Mouse (Mus musculus) brain, embryonic 14.5 days (tissue): ENCODE measurements around the gene Enoph1. TPM values are rescaled to one million over a fixed set of nuclear protein-coding genes. Genes with fewer than 3 reads are reported as not detected.

Experiments
- DNase-seq: peaks from one replicate; pipeline ENCODE4 v3.0.0-alpha.2; 2011; ENCODE audit warnings: low read depth
- CTCF ChIP-seq: fragments of 200-500 bp; IDR thresholded peaks from 2 replicates; pipeline ENCODE4 v1.5.1; 2012; ENCODE audit warnings: inconsistent platforms, mild to moderate bottlenecking, moderate library complexity, borderline replicate concordance; ENCODE audit not compliant: insufficient read depth, insufficient read length; ENCODE audit errors: extremely low read depth
- POLR2A ChIP-seq: fragments of 200-500 bp; IDR thresholded peaks from 2 replicates; pipeline ENCODE4 v1.6.1; 2012; ENCODE audit warnings: mild to moderate bottlenecking, inconsistent platforms, borderline replicate concordance; ENCODE audit not compliant: poor library complexity, insufficient read depth, insufficient read length, severe bottlenecking; ENCODE audit errors: extremely low read depth
- polyA plus RNA-seq: library from polyadenylated mRNA; depleted of rRNA; stranded (reverse); fragments of >200 nt; gene quantifications from 2 replicates; pipeline ENCODE4 v1.2.3, GENCODE M21; 2012

The Enoph1 gene
- polyA plus RNA-seq, 1 experiment = 57.5 TPM

DNA sequence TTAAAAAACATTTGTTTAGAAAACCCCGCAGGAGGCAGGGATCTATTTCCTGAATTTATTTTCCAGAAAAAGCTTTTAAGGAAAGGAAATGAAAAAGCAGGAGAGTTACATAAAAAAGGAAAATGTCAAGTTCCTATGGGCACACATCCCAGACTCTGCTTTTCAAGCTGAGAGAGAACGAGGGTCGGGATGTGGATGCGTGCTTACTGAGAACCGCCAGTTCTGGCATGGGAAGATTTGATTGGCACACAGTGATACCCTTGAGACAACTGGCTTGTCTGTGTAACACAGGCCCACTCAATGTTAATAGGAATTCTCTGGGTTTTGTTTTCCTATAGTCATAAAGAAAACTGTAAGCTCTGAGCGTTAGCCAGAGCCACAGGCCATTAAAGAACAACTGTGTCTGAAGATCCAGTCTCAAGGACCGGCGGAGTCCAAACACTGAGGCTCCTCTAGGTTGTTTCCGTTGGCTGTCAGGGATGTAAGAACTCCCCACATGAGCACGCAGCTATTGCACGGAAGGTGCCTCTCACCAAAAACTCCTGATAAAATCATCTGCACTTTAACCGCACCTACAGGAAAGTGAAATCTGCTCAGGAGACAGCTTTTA is 44.3 kb downstream of the Enoph1 start:
- DNase-seq = peak; percentile 84
- no peak for TF ChIP-seq CTCF
- no peak for TF ChIP-seq POLR2A

DNA sequence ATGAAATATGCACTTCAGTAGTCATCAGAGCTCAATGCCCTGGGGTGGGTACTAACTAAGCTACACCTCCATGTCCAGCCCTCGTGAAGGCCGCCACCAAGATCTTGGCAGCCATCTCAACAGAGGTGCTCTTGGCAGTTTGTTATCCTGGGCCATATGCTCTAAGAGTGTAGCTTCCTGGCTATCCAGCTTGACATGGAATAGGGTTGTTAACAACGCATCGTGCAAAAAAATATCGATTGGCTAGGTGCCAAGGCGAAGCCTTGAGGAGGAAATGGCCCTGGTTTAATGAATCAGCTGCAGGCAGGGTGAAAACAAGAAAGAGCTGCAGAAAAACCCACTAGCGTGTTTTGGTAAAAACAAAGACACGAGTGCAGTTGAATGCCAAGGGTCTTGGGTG is 45.3 kb downstream of the Enoph1 start:
- TF ChIP-seq POLR2A = no peak
- TF ChIP-seq CTCF = no peak
- DNase-seq = peak; percentile 89

DNA sequence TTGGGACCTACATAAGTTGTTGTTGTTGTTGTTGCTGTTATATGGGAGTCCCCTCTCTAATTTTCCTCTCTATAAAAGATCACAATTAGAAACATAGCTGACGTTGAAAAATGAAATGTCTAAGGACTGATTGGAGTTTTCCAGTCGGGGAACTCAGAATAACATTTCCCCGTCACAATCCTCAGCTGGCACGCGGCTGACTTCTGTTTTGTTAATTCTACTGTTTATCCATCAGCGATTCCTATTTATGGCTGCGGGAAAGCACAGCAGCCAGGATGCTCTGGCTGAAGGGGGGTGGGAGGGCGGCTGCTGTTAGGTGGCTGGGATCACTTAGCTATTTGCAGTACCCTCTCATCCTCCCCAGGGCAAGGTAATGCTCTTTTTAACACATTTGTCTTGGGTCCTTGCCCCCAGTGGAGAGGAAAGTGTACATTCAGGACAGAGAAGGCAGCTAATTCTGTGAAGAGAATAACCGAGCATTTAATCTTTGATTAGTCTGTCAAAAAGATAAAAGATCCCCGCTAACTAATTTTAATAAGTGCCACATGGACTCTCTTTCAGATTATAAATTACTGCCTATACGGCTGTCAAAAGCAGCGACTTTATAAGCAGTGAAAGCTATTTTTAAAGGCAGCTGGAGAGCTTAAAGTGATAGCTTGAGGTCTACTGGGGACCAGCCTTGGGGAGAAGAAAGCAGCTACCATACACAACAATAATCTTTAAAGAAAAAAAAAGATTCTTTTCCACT is 50.9 kb downstream of the Enoph1 start:
- TF ChIP-seq POLR2A = no peak
- TF ChIP-seq CTCF = no peak
- DNase-seq = peak; percentile 64

DNA sequence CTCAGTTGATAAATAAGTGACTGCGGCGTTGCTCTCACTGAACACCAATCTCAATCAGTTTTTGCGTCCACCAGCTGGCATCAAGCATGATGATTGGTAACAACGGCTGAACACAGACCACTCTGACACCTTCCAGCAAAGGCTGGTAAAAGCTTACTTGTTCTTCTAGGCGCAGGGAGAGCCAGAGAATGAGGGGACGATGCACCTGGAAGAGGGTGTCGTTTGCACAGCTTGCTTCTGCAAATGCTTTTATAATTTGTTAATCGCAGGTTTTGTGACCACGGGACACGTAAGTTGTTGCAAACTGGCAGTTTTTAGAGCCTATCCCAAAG is 51.4 kb downstream of the Enoph1 start:
- no peak for TF ChIP-seq CTCF
- TF ChIP-seq POLR2A = no peak
- DNase-seq = peak; percentile 80

DNA sequence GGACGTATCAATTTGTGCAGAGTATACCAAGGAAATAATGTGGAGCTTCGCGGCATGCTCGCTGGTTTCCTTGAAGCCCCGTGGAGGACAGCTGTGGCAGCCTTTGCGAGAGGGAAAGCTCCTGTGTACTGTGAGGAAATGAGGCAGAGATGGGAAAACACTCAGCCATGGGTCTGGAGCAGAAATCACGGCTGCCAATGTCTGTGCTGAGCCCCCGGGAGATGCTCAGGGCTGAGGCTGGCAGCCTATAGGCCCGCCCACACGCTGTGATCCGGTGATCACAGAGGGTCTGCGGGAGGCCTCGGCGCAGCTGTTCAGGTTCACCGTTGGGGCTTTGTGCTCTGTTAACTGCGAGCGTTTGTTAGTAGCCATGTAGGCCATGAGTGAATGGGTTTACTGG is 51.8 kb downstream of the Enoph1 start:
- DNase-seq = peak; percentile 84
- TF ChIP-seq POLR2A = no peak
- TF ChIP-seq CTCF = no peak

DNA sequence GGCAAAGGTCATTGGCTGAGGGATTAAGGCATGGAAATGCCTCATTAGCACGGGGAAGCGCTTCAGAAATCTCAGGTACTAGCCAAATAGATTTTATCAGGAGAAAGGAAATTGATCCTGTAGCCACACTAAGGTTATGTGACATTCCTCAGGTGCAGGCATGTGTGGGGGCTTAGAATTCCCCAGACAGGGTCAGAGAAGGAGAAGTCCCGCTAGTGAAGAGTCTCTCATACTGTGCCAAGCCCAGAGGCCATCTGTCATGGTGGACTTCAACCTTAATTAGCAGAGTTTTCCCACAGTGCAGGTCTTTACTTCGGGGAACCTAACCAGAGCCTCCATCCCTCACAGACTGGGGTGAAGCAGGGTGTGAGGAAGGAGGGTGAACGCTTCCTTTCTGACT is 57.2 kb downstream of the Enoph1 start:
- TF ChIP-seq POLR2A = no peak
- no peak for TF ChIP-seq CTCF
- DNase-seq = no peak

DNA sequence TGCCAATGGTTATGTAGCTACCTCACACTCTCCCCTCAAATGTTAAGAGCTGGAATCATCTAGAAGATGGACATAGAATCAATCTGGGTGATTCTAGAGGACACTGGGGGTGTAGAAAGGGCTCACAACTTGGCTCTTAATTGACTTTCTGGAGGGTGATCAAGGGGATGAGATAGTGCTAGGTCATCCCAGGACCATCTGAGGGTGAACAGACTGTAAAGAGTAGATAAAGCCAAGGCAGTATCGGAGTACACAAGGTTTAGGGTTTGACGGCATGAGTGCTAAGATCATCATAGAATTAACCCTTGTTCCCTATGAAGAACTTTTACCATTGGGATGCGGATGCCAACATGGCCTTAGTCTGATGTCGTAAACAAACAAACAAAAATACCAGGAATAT is 58.2 kb downstream of the Enoph1 start:
- TF ChIP-seq POLR2A (no peak), CTCF (no peak)
- no peak for DNase-seq

DNA sequence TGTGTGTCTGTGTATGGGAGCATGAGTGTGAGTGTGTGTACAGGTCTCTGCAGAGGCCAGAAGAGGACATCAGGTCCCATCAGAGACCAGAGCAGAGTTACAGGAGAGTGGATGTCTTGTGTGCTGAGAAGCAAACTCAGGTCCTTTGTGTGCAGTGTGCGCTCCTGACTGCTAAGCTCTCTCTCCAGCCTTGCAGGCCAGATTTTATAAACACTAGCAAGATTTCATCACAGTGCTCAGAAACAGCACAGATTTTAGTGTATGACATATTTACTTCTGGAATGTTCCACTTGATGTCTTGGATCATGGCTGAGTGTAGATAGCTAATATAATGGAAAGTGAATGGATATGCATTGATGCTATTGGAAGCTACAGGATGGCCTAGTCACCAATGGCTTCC is 62.6 kb downstream of the Enoph1 start:
- TF ChIP-seq POLR2A (no peak), CTCF (no peak)
- no peak for DNase-seq

DNA sequence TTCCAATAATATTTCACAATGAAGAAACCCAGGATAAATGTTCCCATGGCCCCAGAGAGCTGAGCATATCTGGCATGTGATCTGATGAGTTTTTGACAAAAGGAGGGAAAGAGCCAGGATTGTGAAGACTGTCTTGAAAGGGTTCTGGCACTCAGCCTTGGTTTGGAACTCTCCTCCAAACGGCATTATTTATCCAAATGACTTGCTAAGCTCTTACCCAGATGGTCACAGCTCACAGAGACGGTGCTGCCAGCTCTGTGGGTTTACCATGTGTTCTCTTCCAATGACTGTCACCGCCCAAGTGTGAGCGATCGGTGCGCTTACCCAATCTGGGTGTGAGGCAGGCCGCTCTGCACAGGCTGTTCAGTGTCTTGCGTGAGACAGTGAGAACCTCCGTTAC is 69.1 kb downstream of the Enoph1 start:
- TF ChIP-seq POLR2A (no peak), CTCF (no peak)
- peak; percentile 97 for DNase-seq

DNA sequence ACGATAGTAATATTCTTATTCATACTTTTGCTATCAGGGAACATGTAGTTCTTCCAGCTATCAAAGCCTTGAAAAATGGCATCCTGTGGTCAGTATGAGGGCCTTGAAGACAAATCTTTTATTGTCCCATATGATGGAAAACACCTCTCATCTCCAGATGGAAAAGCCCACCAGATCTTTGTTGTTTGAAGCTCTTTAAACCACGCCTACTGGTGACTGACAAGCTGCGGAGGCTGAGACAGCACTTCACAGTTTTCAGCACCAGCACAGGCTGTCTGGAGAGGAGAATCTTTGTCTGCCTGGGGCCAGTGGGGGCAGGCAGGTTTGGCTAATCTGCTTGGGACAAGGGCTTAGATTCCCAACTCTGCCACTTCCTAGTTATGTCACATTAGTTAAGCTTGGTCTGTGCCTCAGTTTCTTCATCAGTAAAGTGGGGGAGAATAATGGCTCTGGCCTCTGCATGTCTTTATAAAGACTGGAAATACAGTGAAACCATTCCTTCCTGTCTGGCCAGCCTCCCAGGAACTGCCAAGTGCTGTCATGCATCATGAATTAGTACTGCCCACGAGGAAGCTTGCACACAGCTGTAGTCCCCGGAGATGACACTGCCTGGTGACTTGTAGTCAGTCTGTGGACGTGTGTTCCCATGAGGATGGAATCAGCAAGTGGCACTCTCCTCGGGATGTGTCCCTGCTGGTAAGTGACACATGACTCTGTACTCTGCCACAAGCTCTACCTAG is 69.9 kb downstream of the Enoph1 start:
- DNase-seq = peak; percentile 81
- TF ChIP-seq CTCF (no peak), POLR2A (no peak)

DNA sequence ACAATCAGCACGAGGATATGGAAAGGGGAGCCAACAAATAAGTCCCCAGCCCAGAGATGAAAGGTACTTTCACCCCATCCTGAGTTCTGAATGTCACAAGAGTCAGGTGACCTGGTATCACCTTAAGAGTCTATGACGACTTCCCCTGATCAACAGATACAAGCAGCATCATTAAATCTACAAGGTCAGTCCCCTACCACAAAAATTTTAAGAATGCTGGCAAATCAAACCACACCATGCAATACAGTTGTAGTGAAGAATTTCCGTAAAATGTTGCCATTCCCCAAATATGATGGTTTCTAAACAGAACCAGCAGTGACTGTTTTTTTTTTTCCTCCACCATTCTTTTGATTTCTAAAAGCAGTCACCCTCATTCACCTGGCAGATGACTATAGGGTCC is 70.8 kb downstream of the Enoph1 start:
- DNase-seq = no peak
- TF ChIP-seq CTCF (no peak), POLR2A (no peak)
